Mouse (Mus musculus) hindbrain, postnatal 0 days (tissue): ENCODE measurements around the gene Morc3. TPM values are rescaled to one million over a fixed set of nuclear protein-coding genes. Genes with fewer than 3 reads are reported as not detected.
"Not testable (repeated sequence)": the region's sequence is repeated elsewhere in the genome, so short reads cannot be mapped to it uniquely, and the experiment has no call there.

Experiments used
- ATAC-seq: fragments of 200-750 bp; cut with Nextera tagmentation; 2 replicates; pipeline ENCODE4 v1.8.0; 2017; ENCODE audit warnings: mild to moderate bottlenecking, moderate TSS enrichment, moderate library complexity
- DNase-seq: peaks from one replicate; pipeline ENCODE4 v3.0.0-alpha.2; 2015; ENCODE audit warnings: low spot score
- H3K27ac ChIP-seq: fragments of 300-500 bp; sonication (generic); 2 replicates; pipeline ENCODE4 v1.5.1; 2014; ENCODE audit warnings: mild to moderate bottlenecking
- H3K27me3 ChIP-seq: fragments of 300-500 bp; sonication (generic); 2 replicates; pipeline ENCODE4 v1.6.1; 2014; ENCODE audit warnings: low read length, mixed read lengths; ENCODE audit not compliant: insufficient read depth
- H3K36me3 ChIP-seq: fragments of 300-500 bp; sonication (generic); 2 replicates; pipeline ENCODE4 v1.6.1; 2014; ENCODE audit warnings: low read length, mixed read lengths; ENCODE audit not compliant: insufficient read depth
- H3K4me1 ChIP-seq: fragments of 300-500 bp; sonication (generic); 2 replicates; pipeline ENCODE4 v1.6.1; 2014; ENCODE audit warnings: antibody characterized with exemption, low read length, mixed read lengths; ENCODE audit not compliant: insufficient read depth
- H3K4me2 ChIP-seq: fragments of 300-500 bp; sonication (generic); 2 replicates; pipeline ENCODE4 v1.6.1; 2014; ENCODE audit warnings: low read depth, mild to moderate bottlenecking, low read length, moderate library complexity, mixed read lengths
- H3K4me3 ChIP-seq: fragments of 300-500 bp; sonication (generic); 2 replicates; pipeline ENCODE4 v1.5.1; 2014; ENCODE audit warnings: low read length
- H3K9ac ChIP-seq: fragments of 300-500 bp; sonication (generic); replicated peaks from 2 replicates; pipeline ENCODE4 v1.6.1; 2014; ENCODE audit warnings: mild to moderate bottlenecking, low read length, moderate library complexity, mixed read lengths
- H3K9me3 ChIP-seq: fragments of 300-500 bp; sonication (generic); 2 replicates; pipeline ENCODE4 v1.6.1; 2016; ENCODE audit warnings: low read length, mixed read lengths
- CTCF ChIP-seq: IDR thresholded peaks from 2 replicates; pipeline ENCODE4 v1.5.1; 2016; ENCODE audit warnings: antibody characterized with exemption, control low read depth, low read depth
- WGBS: fragments of 180-500 bp; shearing (Covaris S2); extraction: QIAGEN DNeasy Blood & Tissue Kit; methylation state at CpG from one replicate; pipeline ENCODE4 v1.1.7; 2014; 5-methylcytosine and 5-hydroxymethylcytosine counted together
- polyA plus RNA-seq: library from polyadenylated mRNA; unstranded; fragments of >200 nt; fragmentation: Nextera tagmentation; extraction: Ambion mirVana; gene quantifications from 2 replicates; pipeline ENCODE4 v1.2.1, GENCODE M21; 2015
- total RNA-seq: library from RNA; depleted of rRNA; stranded (reverse); fragments of >200 nt; gene quantifications from 2 replicates; pipeline ENCODE4 v1.2.3, GENCODE M21; 2014

Morc3 gene
- total and polyA plus RNA-seq, 2 experiments from 2014 or later, result 24.1 to 25.2 TPM

DNA sequence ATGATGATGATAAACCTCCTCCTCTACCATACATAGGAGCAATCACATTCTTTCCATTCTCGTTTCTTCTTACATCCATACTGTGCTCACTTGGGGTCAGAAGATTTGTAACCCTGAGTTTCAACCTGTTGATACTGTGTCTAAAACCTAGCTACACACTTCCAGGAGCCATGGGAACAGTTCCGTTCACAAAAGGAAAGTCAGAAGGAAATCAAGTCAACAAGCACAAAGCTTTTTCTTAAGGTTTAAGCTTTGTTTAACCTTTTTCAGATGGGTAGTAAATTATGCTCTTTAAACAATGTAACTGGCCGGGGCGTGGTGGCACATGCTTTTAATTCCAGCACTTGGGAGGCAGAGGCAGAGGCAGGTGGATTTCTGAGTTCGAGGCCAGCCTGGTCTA, 14.6 kb upstream of the Morc3 start:
- Histone ChIP-seq H3K9ac (no peak overlapping the region), H3K27me3 (no peaks in the 10 kb centered on the region), H3K4me2 (no peak overlapping the region), H3K27ac (0 out of 2 replicates have a peak overlapping the region, but pooled peaks have one; percentile 12), H3K36me3 (0 out of 2 replicates have a peak, but pooled peaks cover 3% of the 10 kb centered on the region), H3K4me1 (no peaks in the 10 kb centered on the region), H3K9me3 (no peaks in the 10 kb centered on the region), H3K4me3 (no peak overlapping the region)
- no peak for ATAC-seq
- DNase-seq, result no peak
- 85% methylated on average over 5 of the region's 5 CpGs for WGBS
- TF ChIP-seq CTCF, result no peak

DNA sequence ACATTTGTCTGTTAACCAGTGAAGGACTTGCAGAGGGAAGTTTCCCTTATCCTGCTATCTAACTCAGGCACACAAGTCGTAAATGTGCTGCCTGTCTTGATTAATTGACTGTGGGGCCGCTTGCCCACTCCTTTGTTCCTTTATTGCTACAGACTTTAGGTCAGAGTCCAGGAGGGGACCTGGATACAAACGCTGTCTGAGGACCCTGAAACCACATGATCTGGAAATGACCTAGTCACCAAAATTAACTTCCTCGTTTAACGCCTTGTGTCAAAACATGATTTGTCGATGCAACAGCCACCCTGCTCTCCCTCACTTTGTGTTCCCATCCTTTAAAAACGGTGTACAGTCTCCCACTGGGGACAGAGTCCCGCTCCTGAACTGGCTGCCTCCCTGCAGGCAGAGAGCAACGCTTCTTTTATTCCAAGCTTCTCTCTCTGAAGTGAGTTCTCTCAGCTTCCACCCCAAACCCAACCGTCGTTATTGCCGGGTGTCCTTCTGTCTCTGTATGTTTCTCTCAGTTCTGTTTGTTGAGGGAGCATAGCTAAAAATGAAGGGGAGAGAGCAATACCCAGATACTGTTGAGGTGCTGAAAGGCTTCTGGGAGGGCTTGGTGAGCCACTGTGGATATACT, 13.1 kb upstream of the Morc3 start:
- no peaks in the 10 kb centered on the region for H3K27me3 ChIP-seq
- ATAC-seq (no peak), DNase-seq (no peak)
- H3K4me1 ChIP-seq, result no peaks in the 10 kb centered on the region
- H3K27ac ChIP-seq, result no peak overlapping the region
- H3K9ac ChIP-seq, result no peak overlapping the region
- no peaks in the 10 kb centered on the region for H3K36me3 ChIP-seq
- TF ChIP-seq CTCF, result no peak
- H3K4me3 ChIP-seq, result no peak overlapping the region
- no peak overlapping the region for H3K4me2 ChIP-seq
- H3K9me3 ChIP-seq, result peaks cover under 1% of the 10 kb centered on the region; the same call in 1 of the 2 replicates
- 41% methylated on average over 12 of the region's 12 CpGs for WGBS

DNA sequence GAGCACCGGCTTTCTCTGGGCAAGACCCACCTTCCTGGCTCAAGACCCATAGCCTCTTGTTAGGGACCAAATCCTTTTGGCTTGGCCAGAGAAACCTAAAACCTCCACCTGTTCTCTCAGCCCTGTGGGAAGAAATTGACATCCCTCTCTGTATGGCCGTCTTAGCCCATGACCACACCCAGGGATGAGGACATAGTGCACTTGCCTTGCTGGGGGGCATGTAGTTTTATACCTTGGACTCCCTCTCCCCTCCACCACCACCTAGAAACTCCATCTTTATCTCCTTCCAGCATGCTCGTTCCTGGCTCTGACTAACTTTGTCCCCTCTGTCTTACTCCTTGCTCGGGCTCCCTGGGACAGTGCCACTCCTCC, 12.6 kb upstream of the Morc3 start:
- Histone ChIP-seq H3K4me2 (no peak overlapping the region), H3K27ac (no peak overlapping the region), H3K27me3 (no peaks in the 10 kb centered on the region), H3K4me1 (no peaks in the 10 kb centered on the region), H3K36me3 (peaks cover 2% of the 10 kb centered on the region; the same call in 1 of the 2 replicates), H3K9ac (no peak overlapping the region), H3K9me3 (peaks cover 5% of the 10 kb centered on the region; the same call in 1 of the 2 replicates), H3K4me3 (no peak overlapping the region)
- TF ChIP-seq CTCF, result no peak
- WGBS, result 87% methylated on average over 4 of the region's 4 CpGs
- DNase-seq (no peak), ATAC-seq (no peak)

DNA sequence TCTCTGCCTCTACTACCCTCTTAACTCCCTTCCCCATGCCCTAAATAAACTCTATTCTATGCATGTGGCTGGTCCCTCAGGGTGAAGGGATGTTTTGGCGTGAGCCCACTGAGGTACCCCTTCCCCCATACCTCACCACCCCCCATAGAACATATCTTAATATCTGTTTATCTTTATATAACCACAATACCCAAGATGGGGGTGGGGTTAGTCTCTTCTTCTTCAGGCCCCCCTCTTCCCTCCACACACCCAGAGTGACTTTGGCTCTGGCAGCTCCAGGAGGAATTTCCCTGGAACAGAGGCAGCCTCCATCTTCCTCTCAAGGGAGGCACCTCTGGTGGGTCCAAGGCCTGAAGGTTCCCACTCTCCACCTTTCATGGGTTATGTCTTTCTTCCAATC, 11.9 kb upstream of the Morc3 start:
- ATAC-seq (no peak), DNase-seq (no peak)
- peaks cover 3% of the 10 kb centered on the region; the same call in 1 of the 2 replicates for H3K36me3 ChIP-seq
- H3K27ac ChIP-seq, result no peak overlapping the region
- H3K4me3 ChIP-seq, result no peak overlapping the region
- H3K4me2 ChIP-seq, result no peak overlapping the region
- H3K27me3 ChIP-seq, result no peaks in the 10 kb centered on the region
- TF ChIP-seq CTCF, result no peak
- WGBS, result 83% methylated on average over 1 of the region's 1 CpGs
- H3K4me1 ChIP-seq, result no peaks in the 10 kb centered on the region
- peaks cover 6% of the 10 kb centered on the region; the same call in 1 of the 2 replicates for H3K9me3 ChIP-seq
- H3K9ac ChIP-seq, result no peak overlapping the region

DNA sequence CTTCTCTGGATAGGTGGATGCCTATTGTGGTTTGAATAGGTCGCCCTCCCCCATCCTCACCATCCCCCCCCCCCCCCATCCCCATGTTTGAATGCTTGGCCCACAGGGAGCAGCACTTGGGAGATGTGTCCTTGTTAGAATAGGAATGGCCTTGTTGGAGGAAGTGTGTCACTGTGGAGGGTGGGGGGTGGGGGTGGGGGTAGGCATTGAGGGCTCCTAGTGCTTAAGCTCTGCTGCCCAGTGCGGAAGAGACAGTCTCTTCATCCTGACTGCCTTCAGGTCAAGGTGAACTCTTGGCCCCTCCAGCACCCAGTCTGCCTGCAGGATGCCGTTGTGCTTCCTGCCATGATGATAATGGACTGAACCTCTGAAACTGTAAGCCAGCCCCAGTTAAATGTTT, 10.2 kb upstream of the Morc3 start:
- Histone ChIP-seq H3K9ac (no peak overlapping the region), H3K36me3 (peaks cover 3% of the 10 kb centered on the region; the same call in 1 of the 2 replicates), H3K4me3 (no peak overlapping the region), H3K4me1 (no peaks in the 10 kb centered on the region), H3K9me3 (peaks cover 6% of the 10 kb centered on the region; the same call in 1 of the 2 replicates), H3K4me2 (no peak overlapping the region), H3K27me3 (no peaks in the 10 kb centered on the region), H3K27ac (no peak overlapping the region)
- DNase-seq (no peak), ATAC-seq (no peak)
- 91% methylated on average over 3 of the region's 3 CpGs for WGBS
- TF ChIP-seq CTCF, result no peak

DNA sequence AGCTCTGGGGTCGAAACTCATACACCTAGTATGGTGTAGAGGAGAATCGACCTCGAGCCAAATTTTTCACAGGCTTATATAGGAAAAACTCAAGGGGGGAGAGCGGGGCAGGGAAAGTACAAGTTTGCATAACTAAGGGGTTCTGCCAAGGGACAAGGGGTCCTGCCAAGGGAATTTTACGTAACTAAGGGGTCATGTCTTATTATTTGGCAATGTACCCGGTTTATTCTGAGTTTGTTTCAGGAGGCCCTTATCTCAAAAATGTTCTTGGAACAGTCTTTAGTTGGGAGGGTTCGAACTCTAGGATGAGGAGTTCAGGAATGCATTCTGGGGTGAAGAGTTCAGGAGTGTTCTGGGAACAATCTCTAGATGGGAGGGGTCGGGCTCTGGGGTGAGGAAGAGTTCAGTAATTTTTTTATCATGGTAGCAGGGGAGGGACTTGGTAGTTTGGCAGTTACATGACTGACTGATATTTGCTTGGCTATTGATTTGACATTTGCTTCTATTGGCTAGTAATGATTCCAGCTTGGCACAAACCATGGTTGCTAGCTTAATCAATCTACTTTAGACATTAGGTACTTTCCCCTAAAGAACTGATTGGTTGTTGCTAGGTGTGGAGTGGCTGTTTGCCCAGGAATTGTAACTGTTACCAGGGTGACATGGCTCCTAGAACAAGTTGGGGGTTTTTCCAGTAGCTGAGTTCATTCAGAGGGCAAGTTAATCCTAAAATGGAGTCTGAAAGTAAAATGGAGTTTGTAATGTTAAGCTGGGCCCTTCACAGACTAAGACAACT, 9.3 kb upstream of the Morc3 start:
- H3K4me2 ChIP-seq, H3K9me3 ChIP-seq, H3K9ac ChIP-seq, DNase-seq, ATAC-seq, H3K4me3 ChIP-seq, H3K36me3 ChIP-seq, H3K27me3 ChIP-seq, H3K4me1 ChIP-seq, H3K27ac ChIP-seq: not testable (repeated sequence)
- WGBS, result 90% methylated on average over 4 of the region's 8 CpGs

DNA sequence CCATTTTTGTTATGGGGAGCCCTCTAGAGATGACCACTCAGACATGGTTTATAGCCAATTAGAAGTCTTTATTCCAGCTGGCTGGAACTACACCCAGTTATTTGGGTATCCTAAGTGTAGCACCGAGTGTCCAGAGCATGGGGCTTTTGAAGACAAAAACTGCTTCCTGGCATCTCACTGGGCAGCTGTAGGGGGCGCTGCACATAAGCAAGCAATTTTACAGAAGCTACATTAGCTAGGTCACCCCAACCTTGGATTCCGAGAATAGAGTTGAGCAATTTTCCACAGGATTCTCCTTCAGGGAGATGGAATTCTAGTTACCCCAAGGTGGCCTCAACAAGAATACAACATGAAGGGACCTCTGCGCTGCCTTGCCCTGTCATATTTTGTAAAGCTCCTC, 7.1 kb upstream of the Morc3 start:
- H3K4me3 ChIP-seq, result no peak overlapping the region
- no peak overlapping the region for H3K4me2 ChIP-seq
- no peak for DNase-seq
- no peak overlapping the region for H3K9ac ChIP-seq
- no peaks in the 10 kb centered on the region for H3K27me3 ChIP-seq
- H3K4me1 ChIP-seq, result no peaks in the 10 kb centered on the region
- ATAC-seq, result no peak
- TF ChIP-seq CTCF, result no peak
- no peak overlapping the region for H3K27ac ChIP-seq
- 85% methylated on average over 4 of the region's 4 CpGs for WGBS
- H3K36me3 ChIP-seq, result peaks cover 3% of the 10 kb centered on the region; the same call in 1 of the 2 replicates
- peaks cover 6% of the 10 kb centered on the region; the same call in 1 of the 2 replicates for H3K9me3 ChIP-seq
